Mouse (Mus musculus) olfactory bulb, adult 2 months (tissue): Measurements from ENCODE around the gene Prps1l1. TPM values are rescaled to one million over a fixed set of nuclear protein-coding genes. Genes with fewer than 3 reads are reported as not detected.

Source experiments
- H3K27ac ChIP-seq: fragments of 200-500 bp; 2 replicates; pipeline ENCODE4 v1.5.1; 2012; ENCODE audit warnings: low read depth, low read length; ENCODE audit not compliant: insufficient read depth
- H3K4me1 ChIP-seq: fragments of 200-500 bp; 2 replicates; pipeline ENCODE4 v1.6.1; 2012; ENCODE audit warnings: low read length; ENCODE audit not compliant: control insufficient read depth, insufficient read depth
- H3K4me3 ChIP-seq: fragments of 200-500 bp; 2 replicates; pipeline ENCODE4 v1.5.1; 2012; ENCODE audit warnings: mild to moderate bottlenecking, low read depth, low read length, moderate library complexity; ENCODE audit not compliant: insufficient read depth
- CTCF ChIP-seq: fragments of 200-500 bp; IDR thresholded peaks from 2 replicates; pipeline ENCODE4 v1.5.1; 2012; ENCODE audit warnings: low read depth, mild to moderate bottlenecking, low read length, moderate library complexity; ENCODE audit not compliant: insufficient read depth
- POLR2A ChIP-seq: fragments of 200-500 bp; IDR thresholded peaks from 2 replicates; pipeline ENCODE4 v1.6.1; 2012; ENCODE audit warnings: mild to moderate bottlenecking, low read depth, low read length, moderate library complexity; ENCODE audit not compliant: insufficient read depth
- WGBS: fragments of 180-500 bp; shearing (Covaris S2); methylation state at CpG from one replicate; pipeline ENCODE4 v1.1.7; 2018; 5-methylcytosine and 5-hydroxymethylcytosine counted together
- polyA plus RNA-seq: library from polyadenylated mRNA; stranded (reverse); fragments of >200 nt; gene quantifications from 2 replicates; pipeline ENCODE4 v1.2.4, GENCODE M21; 2012; ENCODE audit warnings: low replicate concordance; ENCODE audit not compliant: missing spikeins, insufficient read depth, insufficient read length

Prps1l1 gene
- not detected in 2 replicates for polyA plus RNA-seq

GRCm38 (mm10) chr12:34984461-34984860, at the start of gene Prps1l1:
Prps1l1 (plus strand) TSS chr12:34984761.
- no peak for TF ChIP-seq POLR2A
- TF ChIP-seq CTCF: no peak
- WGBS: 81% methylated on average over 4 of the region's 4 CpGs
- Histone ChIP-seq H3K4me1 (no peaks in the 10 kb centered on the region), H3K4me3 (no peak within 1 kb of the TSS), H3K27ac (no peak within 1 kb of the TSS)

GRCm38 (mm10) chr12:34937918-34938317, 46.6 kb upstream of the Prps1l1 start:
- no peak overlapping the region for H3K27ac ChIP-seq
- TF ChIP-seq CTCF: no peak
- no peak for TF ChIP-seq POLR2A

GRCm38 (mm10) chr12:34949066-34949706, 35.4 kb upstream of the Prps1l1 start:
- no peak overlapping the region for H3K27ac ChIP-seq
- 66% methylated on average over 6 of the region's 6 CpGs for WGBS
- TF ChIP-seq CTCF (no peak), POLR2A (no peak)

More at GRCm38 (mm10) chr12:34937918-34938317, 46.6 kb upstream of the Prps1l1 start:
- H3K4me1 ChIP-seq: no peaks in the 10 kb centered on the region
- WGBS: 97% methylated on average over 1 of the region's 1 CpGs
- no peak overlapping the region for H3K4me3 ChIP-seq

GRCm38 (mm10) chr12:34975991-34976390, 8.6 kb upstream of the Prps1l1 start:
- no peak overlapping the region for H3K4me3 ChIP-seq
- H3K27ac ChIP-seq: no peak overlapping the region
- TF ChIP-seq CTCF (no peak), POLR2A (no peak)
- 93% methylated on average over 3 of the region's 3 CpGs for WGBS
- no peaks in the 10 kb centered on the region for H3K4me1 ChIP-seq

More at GRCm38 (mm10) chr12:34949066-34949706, 35.4 kb upstream of the Prps1l1 start:
- Histone ChIP-seq H3K4me1 (no peaks in the 10 kb centered on the region), H3K4me3 (no peak overlapping the region)

GRCm38 (mm10) chr12:34985865-34986264, 1.3 kb downstream of the Prps1l1 start:
- Histone ChIP-seq H3K4me3 (no peak overlapping the region), H3K4me1 (no peaks in the 10 kb centered on the region), H3K27ac (no peak overlapping the region)
- TF ChIP-seq POLR2A (no peak), CTCF (no peak)
- WGBS: 91% methylated on average over 5 of the region's 5 CpGs

GRCm38 (mm10) chr12:34989537-34990200, 5.1 kb downstream of the Prps1l1 start:
- no peak for TF ChIP-seq POLR2A
- no peak for TF ChIP-seq CTCF
- H3K4me1 ChIP-seq: no peaks in the 10 kb centered on the region
- no peak overlapping the region for H3K4me3 ChIP-seq
- WGBS: 67% methylated on average over 7 of the region's 7 CpGs
- H3K27ac ChIP-seq: no peak overlapping the region

GRCm38 (mm10) chr12:34990387-34990786, 5.8 kb downstream of the Prps1l1 start:
- WGBS: 93% methylated on average over 4 of the region's 4 CpGs
- Histone ChIP-seq H3K4me1 (no peaks in the 10 kb centered on the region), H3K27ac (no peak overlapping the region), H3K4me3 (no peak overlapping the region)
- TF ChIP-seq CTCF (no peak), POLR2A (no peak)

- Histone ChIP-seq H3K27ac (no peak overlapping the region), H3K4me3 (no peak overlapping the region), H3K4me1 (no peaks in the 10 kb centered on the region)
- WGBS: 87% methylated on average over 2 of the region's 2 CpGs
- TF ChIP-seq CTCF: no peak
- no peak for TF ChIP-seq POLR2A
These were observed 7.3 kb downstream of the Prps1l1 start for GRCm38 (mm10) chr12:34991900-34992299.

- H3K4me3 ChIP-seq: no peak overlapping the region
- TF ChIP-seq CTCF (no peak), POLR2A (no peak)
- no peak overlapping the region for H3K27ac ChIP-seq
- WGBS: 91% methylated on average over 3 of the region's 3 CpGs
- no peaks in the 10 kb centered on the region for H3K4me1 ChIP-seq
These were observed 13.1 kb downstream of the Prps1l1 start for GRCm38 (mm10) chr12:34997597-34998182.
